Mouse (Mus musculus): ENCODE data around the gene R3hdm2. TPM values are rescaled to one million over a fixed set of nuclear protein-coding genes. Genes with fewer than 3 reads are reported as not detected.

R3hdm2 gene
- total RNA-seq, 1 experiment from 2014 or later = 126 TPM

DNA sequence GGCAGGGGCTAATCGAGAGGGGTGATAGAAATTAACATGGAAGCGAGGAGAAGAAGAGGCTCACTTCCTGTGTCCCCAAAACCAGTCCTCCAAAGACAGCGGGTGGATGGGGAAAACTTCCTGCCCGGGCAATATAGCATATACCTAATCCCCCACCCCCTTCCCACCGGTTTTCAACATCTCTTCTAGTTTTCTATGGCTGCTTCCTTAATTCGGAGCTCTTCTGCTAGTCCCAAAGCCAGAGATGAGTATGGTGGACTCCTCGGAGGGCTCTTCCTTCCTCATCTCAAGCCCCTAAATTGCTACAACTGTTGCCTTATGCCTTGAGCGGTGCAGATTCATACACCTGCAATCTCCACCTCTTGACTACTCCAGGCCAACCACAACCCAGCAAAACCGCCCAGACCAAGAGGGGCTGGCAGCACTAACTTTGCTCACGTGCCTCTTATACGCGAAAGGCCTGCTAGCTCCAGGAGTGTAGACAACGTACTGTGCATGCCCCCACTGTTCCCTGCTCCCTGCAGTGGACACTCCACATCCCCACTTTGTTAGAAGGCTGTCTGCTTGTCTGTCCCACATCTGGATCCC lies 134.1 kb downstream of the R3hdm2 start:
- ATAC-seq (replicated peaks; ENCODE audit: low read depth, poor library complexity, severe bottlenecking) = no peak

DNA sequence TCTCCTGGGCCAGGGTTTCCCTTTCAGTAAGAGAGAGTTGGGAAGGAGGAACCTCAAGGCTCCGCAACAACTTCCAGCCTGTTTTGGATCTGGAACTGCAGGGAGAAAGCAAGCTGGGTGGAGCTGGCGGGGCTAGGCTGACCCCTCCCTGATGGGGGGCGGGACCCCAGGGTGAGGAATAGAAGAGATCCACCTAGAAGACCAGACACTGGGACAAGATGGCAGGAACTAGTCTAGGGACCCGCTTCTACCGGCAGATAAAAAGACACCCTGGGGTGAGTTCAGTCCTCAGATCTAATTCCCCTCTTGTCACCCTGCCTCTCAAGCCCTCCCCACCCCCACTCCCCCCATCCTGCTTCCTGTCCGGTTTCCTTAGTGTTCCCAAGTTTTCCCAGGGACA lies 134.6 kb downstream of the R3hdm2 start, which contains the start of gene Ndufa4l2:
Ndufa4l2 (plus strand) TSS at position 204 of the 400 bp plus-strand sequence.
- ATAC-seq (replicated peaks; ENCODE audit: low read depth, poor library complexity, severe bottlenecking) = no peak

DNA sequence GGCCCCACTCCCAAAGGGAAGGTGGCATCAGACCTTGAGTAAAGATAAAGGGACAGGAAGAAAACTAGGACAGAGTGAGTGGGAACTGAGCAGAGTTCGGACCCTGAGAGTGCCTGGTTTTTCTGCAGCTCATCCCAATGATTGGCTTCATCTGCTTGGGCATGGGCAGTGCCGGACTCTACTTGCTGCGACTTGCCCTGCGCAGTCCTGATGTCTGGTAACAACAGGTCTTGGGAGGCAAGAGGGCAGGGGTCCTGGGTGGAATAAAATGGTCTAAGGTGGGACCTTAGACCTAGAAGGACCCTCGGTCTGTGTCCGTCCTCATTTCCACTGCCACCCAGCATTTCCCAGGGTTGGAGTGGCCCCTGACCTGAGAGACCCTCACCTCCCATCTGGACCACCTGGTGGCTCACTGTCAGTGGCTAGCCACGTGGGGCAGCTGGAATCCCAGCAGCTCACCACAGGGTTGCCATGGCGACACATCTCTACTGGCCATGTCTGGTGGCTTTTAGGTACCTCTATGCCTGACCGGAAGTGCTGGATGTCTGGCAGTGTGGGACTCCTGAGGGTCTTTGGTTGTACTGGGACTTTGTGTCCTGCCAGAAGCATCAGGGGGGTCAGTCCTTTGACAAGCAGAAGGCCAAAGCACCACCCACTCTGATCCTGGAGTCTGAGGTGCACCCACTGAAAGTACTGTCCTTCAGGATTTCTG lies 135.3 kb downstream of the R3hdm2 start:
- no peak for ATAC-seq (replicated peaks; ENCODE audit: low read depth, poor library complexity, severe bottlenecking)

DNA sequence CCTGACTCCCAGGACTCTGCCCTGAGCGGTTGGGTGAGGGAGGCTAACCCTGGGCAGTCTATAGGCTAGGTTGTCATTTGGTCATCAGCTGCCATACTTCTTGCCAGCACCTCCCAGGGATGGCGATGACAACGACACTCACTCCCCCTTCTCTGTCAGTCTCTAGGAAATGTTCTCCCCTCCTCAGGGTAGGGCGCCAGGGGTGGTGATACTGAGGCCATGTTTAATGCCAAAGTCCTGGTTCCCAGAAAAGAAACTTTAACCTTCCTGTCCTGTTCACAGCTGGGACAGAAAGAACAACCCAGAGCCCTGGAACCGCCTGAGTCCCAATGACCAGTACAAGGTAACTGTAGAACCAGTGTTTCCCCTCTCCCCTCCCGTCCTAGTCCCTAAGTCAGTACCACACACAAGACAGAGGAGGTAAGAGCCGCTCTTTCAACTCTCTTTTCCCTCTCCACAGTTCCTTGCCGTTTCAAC lies 135.9 kb downstream of the R3hdm2 start:
- no peak for ATAC-seq (replicated peaks; ENCODE audit: low read depth, poor library complexity, severe bottlenecking)

DNA sequence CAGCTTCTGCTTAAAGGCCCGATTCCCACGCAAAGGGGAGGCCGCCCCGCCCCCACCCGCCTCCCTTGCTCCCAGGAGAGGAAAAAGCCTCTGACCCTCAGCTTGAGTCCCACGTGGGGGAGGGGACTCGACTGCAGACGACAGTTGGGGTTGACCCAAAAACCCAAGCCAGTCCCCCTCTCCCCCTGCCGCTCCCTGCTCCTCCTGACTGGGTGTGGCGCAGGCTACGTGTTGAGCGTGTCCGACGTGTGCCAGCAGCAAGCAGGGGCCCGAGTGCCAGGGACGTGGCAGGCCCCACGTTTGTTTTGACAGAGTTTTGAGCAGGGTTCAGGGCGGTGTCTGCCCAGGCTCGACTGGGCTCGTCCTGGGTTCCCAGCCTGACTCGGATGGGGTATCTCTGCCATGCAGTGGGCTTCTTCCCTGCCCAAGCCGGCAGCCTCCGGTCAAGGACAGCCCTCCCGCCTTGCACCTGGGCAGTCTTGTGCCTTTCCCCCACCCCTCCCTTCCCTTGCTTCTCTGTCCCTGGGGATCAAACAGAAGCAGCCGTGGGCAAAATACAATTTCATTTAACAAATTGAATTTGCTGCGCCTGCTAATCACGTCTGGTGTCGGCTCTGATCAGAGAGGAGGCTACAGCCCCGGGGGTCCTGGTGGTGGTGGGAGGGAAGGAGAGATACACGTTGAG lies 136.6 kb downstream of the R3hdm2 start:
- ATAC-seq (replicated peaks; ENCODE audit: low read depth, poor library complexity, severe bottlenecking) = no peak

DNA sequence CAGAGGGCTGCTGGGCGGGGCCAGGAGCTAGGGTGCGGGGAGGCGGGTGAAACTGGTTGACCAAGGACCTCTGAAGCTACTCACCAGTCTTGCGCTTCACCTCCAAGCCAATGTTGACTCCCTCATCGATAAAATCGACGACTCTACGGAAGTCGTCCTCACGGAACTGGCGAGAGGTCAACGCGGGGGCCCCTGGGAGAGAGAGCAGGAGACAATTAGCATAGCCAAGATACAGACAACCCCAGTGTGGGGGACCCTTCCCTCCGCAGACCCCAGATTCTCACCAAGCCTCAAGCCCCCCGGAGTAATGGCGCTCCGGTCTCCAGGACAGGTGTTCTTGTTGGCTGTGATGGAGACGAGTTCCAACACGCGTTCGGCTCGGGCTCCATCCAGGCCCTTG lies 137.8 kb downstream of the R3hdm2 start:
- no peak for ATAC-seq (replicated peaks; ENCODE audit: low read depth, poor library complexity, severe bottlenecking)

DNA sequence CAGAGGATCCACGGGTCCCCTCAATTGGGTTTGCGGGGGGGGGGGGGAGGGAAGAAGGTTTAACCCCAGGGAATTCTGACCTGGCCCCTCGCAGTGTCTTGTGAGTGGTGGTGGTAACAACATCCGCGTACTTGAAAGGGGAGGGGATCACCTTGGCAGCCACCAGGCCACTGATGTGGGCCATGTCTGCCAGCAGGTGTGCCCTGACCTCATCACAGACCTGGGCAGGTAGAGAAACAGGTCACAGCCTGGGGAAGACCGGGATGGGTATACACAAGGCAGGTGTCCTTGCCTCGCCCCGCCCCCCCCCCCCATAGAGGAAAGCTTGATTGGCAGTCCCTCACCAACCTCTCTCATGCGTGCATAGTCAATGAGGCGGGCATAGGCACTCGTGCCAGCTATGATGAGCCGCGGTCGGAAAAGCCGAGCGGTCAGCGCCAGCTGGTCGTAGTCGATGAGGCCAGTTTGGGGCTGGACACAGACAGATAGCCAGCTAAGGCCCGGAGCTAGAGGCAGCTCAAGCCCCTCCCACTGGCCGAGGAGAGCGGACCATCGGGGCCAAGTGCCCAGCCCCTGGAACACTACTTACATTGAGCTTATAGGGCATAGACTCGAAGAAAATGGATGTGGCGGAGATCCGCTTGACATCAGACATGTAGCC lies 139.0 kb downstream of the R3hdm2 start:
- ATAC-seq (replicated peaks; ENCODE audit: low read depth, poor library complexity, severe bottlenecking) = no peak

DNA sequence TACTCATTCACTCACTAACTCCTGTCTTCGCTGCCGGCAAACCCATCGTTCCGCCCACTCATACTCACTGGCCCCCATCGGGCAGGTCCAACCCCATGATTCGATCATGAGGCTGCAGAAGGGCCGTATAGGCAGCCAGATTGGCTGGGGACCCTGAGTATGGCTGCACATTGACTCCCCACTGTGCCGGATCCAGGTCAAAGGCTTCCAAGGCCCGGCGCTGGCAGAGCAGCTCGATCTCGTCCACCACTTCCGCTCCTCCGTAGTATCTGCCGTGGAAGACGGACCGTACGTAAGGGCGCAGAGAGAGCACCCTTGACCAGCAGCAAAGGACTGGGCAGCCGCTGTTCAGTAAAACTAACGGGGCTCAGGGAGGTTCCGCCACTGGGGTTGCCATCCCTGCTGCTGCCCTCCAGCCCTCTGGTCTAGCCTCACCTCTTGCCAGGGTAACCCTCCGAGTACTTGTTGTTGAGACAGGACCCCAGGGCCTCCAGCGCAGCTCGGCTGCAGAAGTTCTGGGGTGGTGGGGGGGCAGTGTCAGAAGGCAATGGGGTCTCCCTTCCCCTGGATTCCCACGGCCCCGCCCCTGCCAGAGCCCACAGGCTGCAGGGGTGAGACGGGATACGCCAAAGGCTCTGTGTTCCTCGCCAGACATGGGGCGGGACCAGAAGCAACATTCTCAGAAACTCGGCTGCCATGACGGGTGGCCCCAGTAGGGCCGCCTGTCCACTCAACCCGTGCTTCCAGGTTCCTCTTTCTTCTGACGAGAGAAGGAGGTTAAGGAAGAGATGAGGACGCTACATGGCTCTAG lies 140.0 kb downstream of the R3hdm2 start:
- no peak for ATAC-seq (replicated peaks; ENCODE audit: low read depth, poor library complexity, severe bottlenecking)

DNA sequence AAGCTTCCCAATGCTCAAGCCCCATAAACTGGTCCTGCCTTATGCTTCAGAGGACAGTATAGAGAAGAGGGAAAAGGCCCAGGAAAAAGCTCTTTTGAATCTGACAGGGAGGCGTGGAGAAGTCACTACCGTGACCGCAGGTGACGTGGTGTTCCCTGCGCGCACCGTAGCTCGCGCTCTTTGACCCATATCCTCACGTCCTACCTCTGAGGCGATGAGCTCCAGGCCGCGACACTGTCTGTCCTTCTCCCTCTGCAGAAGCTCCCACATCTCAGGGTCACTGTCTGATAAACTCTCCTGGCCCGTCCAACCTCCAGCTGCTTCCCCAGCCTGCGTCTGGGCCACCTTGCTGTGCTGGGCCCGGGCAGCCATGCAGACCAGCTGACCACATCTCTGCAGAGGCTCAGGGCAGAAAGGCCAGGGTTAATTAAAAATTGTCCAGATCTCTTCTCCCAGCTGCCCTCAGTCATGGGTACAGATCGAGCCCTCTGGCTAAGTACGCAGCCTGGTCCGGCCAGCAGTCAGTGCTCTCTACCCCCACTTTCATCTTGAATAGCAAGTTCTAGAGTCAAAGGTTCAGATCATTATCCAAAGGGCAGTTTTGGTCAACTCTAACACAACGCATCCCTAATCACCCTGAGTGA lies 140.7 kb downstream of the R3hdm2 start:
- no peak for ATAC-seq (replicated peaks; ENCODE audit: low read depth, poor library complexity, severe bottlenecking)

DNA sequence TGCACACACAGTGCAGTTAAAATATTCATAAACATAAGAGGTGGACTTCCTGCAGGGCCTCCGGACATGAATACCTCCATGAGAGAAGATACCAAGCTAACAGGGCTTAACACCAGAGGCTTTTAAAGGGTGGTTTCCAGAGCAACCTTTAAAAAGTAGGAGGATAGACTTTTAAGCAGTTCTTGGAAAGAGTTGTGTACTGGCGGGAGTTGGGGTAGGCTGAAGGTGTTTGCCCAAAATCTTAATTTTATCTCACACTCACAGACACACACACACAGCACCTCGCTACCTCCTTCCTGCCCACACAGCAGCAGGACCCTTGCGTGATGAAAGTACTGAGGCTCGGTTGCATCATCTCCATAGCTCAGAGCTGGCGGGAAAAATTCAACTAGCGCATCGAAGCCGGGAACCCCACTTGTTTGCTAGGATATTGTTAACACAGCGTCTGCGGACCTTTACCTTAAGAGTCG lies 141.5 kb downstream of the R3hdm2 start:
- ATAC-seq (replicated peaks; ENCODE audit: low read depth, poor library complexity, severe bottlenecking) = peak; percentile 46

DNA sequence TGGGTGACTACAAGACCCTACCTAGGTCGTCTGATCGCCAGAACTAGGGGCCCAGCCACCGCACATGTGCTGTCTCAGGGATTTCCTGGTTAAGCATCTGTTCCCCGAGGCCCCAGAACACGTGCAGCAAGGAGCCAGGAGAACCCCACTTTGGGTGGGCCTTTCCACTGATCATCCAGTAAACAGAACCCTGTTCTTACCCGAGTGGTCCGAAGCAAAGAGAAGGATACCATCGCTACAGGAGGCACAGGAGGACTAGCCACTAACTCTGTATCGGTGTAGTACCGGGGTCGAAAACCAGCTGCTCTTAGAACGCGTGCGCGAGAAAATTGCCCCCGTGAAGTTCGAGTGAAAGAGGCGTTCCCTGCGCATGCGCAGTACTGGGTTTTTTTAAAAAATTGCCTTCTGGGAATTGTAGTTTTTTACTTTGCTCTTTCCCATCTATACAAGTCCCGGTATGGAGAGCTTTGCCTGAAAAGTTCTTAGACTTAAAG lies 142.0 kb downstream of the R3hdm2 start, which contains the start of gene Shmt2:
Shmt2 (minus strand) TSS at position 357 of the 494 bp plus-strand sequence.
- peak; percentile 59 for ATAC-seq (replicated peaks; ENCODE audit: low read depth, poor library complexity, severe bottlenecking)

DNA sequence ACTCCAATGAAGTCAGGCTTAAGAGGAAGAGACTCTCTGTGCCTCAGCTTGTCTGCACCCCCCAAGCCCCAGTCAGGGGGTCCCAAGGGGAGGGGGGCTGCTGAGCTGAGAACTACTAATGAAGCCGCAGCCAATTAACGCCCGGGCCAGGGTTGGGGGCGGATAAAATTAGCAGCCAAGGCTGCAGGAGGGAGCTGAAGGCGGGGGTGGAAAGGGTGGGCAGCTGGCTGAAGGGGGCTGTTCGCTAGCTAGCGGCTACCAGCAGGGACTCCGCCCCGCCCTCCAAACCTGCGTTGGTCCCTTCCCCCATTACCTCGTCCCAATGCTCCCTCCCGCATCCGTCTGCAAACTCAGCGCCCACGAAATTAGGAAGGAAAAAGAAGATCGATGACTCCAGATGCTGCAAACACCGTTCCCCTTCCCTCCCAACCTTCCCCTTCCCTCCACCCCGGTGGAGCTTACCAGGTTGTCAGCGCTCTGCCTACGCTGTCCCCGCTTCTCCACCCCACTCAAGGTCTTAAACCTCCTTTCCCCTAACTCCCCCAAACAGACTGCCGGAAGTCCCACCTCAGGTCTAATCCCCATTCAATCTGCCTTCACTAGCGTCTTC lies 144.6 kb downstream of the R3hdm2 start:
- ATAC-seq (replicated peaks; ENCODE audit: low read depth, poor library complexity, severe bottlenecking) = no peak

DNA sequence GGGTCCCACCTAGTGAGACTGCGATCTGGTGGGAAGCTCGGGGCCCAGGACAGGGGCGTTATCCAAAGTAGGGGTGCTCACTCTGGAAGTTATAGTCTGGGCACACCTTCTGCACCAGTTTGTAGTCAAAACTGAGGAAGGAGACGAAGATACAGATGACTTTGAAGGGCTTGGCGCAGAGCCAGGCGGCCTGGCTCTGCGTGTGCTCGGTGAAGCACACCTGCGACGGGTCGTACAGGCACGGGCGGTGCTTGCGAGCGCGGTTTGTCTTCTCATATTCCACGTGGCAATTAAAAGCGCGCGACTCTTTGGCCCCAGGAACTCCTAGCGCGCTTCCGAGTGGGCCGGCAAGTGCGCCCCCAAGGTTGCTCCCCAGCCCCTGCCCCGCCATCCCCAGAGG lies 145.9 kb downstream of the R3hdm2 start:
- no peak for ATAC-seq (replicated peaks; ENCODE audit: low read depth, poor library complexity, severe bottlenecking)

DNA sequence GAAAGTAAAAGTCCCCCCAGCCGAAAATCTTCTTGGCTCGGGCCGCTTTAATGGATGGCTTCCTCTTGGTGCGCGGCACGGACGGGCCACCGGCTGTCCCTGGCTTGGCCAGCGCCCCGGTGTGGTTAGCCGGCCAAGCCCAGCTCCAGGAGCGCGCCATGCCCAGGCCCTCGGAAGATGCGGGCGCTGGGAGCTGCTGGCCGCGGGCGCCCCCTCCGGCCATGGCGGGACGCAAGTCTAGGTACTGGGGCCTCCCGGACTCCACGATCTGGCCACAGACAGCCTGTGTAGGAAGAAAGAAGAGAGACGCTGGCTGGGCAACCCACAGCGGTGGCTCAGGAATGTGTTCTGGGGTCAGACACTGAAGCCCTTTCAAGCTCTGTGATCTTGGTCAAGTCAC lies 146.6 kb downstream of the R3hdm2 start:
- peak; percentile 55 for ATAC-seq (replicated peaks; ENCODE audit: low read depth, poor library complexity, severe bottlenecking)

DNA sequence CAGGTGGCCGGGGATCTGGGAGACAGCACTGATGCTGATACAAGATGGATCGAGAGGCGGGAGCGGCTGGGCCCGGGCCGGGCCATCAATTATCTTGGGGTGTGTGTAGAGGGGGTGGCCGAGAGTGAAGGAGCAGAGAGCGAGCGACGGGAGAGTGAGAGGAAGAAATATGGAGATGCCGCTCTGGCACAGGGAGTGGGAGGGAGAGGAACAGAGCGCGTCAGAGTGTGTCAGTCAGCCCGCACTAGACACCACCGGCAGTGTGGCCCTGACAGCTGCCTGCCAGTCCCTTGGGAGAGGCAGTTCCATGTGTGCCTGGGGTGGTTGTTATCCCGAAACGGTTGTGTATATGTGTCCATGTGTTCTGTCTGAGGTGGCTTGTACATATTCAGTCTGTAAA lies 147.4 kb downstream of the R3hdm2 start:
- no peak for ATAC-seq (replicated peaks; ENCODE audit: low read depth, poor library complexity, severe bottlenecking)

DNA sequence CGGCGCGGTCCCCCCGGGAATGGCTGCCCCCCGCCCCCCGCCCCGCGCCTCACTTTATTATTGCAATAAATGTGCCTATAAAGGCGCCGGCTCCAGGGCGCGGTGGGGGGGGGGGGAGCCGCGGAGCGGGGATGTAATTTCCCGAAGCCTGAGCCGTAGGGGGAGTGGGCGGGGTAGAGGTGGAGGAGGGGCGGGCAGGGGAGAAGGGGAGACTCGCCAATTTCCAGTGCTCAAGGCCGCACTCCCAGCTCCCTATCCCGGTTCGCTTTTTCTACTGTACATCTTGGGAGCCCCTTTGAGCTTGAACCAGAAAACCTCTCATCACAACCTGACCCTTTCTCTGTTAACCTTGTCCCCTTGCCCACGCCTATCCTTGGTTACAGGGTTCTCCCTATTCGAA lies 150.8 kb downstream of the R3hdm2 start:
- no peak for ATAC-seq (replicated peaks; ENCODE audit: low read depth, poor library complexity, severe bottlenecking)

DNA sequence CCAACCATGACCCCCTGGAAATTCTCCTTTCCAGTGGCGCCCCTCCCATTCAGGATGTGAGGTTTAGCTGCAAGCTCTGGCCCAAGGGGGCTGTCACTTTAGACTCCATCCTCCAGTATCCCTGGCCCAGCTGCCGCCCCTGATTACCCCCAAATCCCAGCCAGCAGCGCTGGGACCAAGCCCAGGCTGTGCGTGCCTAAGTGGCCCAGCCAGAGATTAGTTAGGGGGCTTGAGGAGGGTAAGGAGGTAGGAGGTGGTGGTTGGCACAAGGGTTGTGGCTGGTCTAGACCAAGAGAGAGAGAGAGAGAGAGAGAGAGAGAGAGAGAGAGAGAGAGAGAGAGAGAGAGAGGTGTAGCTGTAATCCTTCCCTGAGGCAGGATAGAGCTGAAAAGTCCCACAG lies 151.4 kb downstream of the R3hdm2 start:
- ATAC-seq (replicated peaks; ENCODE audit: low read depth, poor library complexity, severe bottlenecking) = no peak

DNA sequence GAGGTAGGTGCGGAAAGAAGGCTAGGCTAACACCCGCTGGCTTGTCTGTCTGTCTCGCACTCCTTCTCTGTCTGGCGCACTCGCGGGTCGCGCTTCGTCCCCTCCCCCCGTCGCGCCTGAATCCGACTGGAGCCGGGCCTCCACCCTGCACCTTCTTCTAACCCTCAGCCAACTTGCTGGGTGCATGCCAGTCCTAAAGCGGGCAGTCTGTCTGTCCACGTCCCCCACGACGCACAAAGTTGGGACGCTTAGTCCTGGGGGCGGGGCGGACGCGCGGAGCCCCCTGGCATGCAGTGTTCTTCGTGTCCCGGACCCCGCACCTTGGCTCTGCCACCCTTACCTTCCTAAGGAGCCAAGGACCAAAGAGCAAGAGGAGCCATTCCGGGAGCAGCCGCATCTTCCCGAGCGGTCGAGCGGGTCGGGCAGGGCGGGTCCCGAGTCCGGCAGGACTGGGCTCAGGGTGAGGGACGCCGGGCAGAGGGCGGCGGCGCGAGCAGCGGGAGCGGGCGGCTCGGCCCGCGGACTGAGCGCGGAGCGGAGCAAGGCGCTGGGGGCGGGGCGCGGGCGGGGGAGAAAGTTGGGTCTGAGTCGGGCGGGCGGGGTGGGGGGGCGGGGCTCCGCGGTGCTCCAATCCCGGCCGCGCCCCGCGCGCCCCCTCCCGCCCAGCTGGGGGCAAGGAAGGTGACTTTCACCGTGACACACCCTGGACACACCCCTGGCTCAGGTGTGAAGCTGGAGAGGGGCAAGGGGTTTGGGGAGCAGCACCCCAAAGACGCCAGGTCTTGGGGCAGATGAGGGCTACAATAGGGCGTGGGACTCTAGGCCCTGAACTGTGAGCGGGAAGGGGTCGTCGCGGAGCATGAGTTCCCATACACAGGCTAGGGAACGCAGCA lies 154.2 kb downstream of the R3hdm2 start, which contains the start of gene Nxph4:
Nxph4 (minus strand) TSS at position 524 of the 893 bp plus-strand sequence.
- ATAC-seq (replicated peaks; ENCODE audit: low read depth, poor library complexity, severe bottlenecking) = no peak

All from common myeloid progenitor, adult 5-6 weeks (primary cell).